Mouse (Mus musculus): ENCODE data around the gene Ddx10.
A peak's percentile ranks its signal among the peaks of the same experiment; 100 is the strongest.
"Not testable (repeated sequence)": the region's sequence is repeated elsewhere in the genome, so short reads cannot be mapped to it uniquely, and the experiment has no call there.

The Ddx10 gene

GRCm38 (mm10) chr9:53144266-53144665, 103.6 kb downstream of the Ddx10 start:
- peak; percentile 36 for DNase-seq (ENCODE audit: low read depth, low spot score)

- no peak for DNase-seq (ENCODE audit: low read depth, low spot score)
These were observed 104.3 kb downstream of the Ddx10 start for GRCm38 (mm10) chr9:53143508-53143907.

GRCm38 (mm10) chr9:53142424-53142823, 105.4 kb downstream of the Ddx10 start:
- not testable (repeated sequence) for DNase-seq (ENCODE audit: low read depth, low spot score)

- peak; percentile 4 for DNase-seq (ENCODE audit: low read depth, low spot score)
These were observed 107.2 kb downstream of the Ddx10 start for GRCm38 (mm10) chr9:53140610-53141165.

- DNase-seq (ENCODE audit: low read depth, low spot score): no peak
These were observed 115.0 kb downstream of the Ddx10 start for GRCm38 (mm10) chr9:53132826-53133225.

- no peak for DNase-seq (ENCODE audit: low read depth, low spot score)
These were observed 117.4 kb downstream of the Ddx10 start for GRCm38 (mm10) chr9:53130460-53130859.

GRCm38 (mm10) chr9:53101103-53101502, 146.8 kb downstream of the Ddx10 start:
- DNase-seq (ENCODE audit: low read depth, low spot score): no peak

- DNase-seq (ENCODE audit: low read depth, low spot score): no peak
These were observed 152.3 kb downstream of the Ddx10 start for GRCm38 (mm10) chr9:53095319-53096165.

GRCm38 (mm10) chr9:53094536-53094935, 153.3 kb downstream of the Ddx10 start:
- DNase-seq (ENCODE audit: low read depth, low spot score): no peak

GRCm38 (mm10) chr9:53077626-53078025, 170.2 kb downstream of the Ddx10 start:
- DNase-seq (ENCODE audit: low read depth, low spot score): no peak

- DNase-seq (ENCODE audit: low read depth, low spot score): no peak
These were observed 171.9 kb downstream of the Ddx10 start for GRCm38 (mm10) chr9:53075931-53076330.

GRCm38 (mm10) chr9:53074443-53074842, 173.4 kb downstream of the Ddx10 start:
- DNase-seq (ENCODE audit: low read depth, low spot score): no peak

- DNase-seq (ENCODE audit: low read depth, low spot score): no peak
These were observed 174.2 kb downstream of the Ddx10 start for GRCm38 (mm10) chr9:53073576-53074112.

- DNase-seq (ENCODE audit: low read depth, low spot score): no peak
These were observed 175.8 kb downstream of the Ddx10 start for GRCm38 (mm10) chr9:53072088-53072487.

- DNase-seq (ENCODE audit: low read depth, low spot score): no peak
These were observed 176.9 kb downstream of the Ddx10 start for GRCm38 (mm10) chr9:53070875-53071524.

GRCm38 (mm10) chr9:53068166-53068565, 179.7 kb downstream of the Ddx10 start:
- no peak for DNase-seq (ENCODE audit: low read depth, low spot score)

- peak; percentile 35 for DNase-seq (ENCODE audit: low read depth, low spot score)
These were observed 181.4 kb downstream of the Ddx10 start for GRCm38 (mm10) chr9:53066428-53066827.

GRCm38 (mm10) chr9:53065028-53065427, 182.8 kb downstream of the Ddx10 start:
- no peak for DNase-seq (ENCODE audit: low read depth, low spot score)

GRCm38 (mm10) chr9:53064531-53064930, 183.3 kb downstream of the Ddx10 start:
- no peak for DNase-seq (ENCODE audit: low read depth, low spot score)

GRCm38 (mm10) chr9:53055306-53055705, 192.5 kb downstream of the Ddx10 start:
- DNase-seq (ENCODE audit: low read depth, low spot score): no peak
